Mouse (Mus musculus): ENCODE data around the gene Arhgap25. TPM values are rescaled to one million over a fixed set of nuclear protein-coding genes. Genes with fewer than 3 reads are reported as not detected.

Gene Arhgap25
- polyA plus RNA-seq, 1 experiment, result 0.39 TPM

DNA sequence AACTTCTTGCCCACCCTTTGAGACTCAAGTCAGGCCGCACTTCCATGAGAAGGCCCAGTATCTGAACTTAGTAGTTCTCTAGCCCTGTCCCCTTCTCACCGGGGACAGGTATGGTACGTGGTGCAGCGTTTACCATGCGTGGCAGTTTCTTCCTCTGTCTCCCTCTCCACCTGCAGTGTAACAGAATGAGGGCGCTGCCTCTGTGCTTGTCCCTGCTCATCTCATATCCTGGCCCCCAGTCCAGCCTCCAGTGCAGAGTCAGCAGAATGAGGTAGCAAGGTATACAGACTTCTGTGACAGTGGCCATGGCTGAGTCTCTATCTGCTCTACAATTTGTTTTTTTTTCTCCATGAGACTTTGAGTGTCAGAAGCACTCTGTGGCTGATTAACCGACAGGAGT lies 32.4 kb downstream of the Arhgap25 start:
- Histone ChIP-seq H3K27ac (ENCODE audit: insufficient read depth, low read length) (no peak overlapping the region), H3K4me1 (ENCODE audit: control insufficient read depth, insufficient read depth, low read length) (no peaks in the 10 kb centered on the region), H3K27me3 (ENCODE audit: control insufficient read depth, insufficient read depth, low read length) (no peaks in the 10 kb centered on the region), H3K4me3 (replicated peaks; ENCODE audit: insufficient read depth, low read depth, low read length) (no peak overlapping the region)
- TF ChIP-seq POLR2A (IDR thresholded peaks at IDR 0.05; ENCODE audit: borderline replicate concordance, insufficient read depth, low read length) (no peak), CTCF (IDR thresholded peaks at IDR 0.05; ENCODE audit: borderline replicate concordance, insufficient read depth, low read depth, low read length) (no peak)
- no peak for DNase-seq
- WGBS, result 90% methylated on average over 7 of the region's 7 CpGs

DNA sequence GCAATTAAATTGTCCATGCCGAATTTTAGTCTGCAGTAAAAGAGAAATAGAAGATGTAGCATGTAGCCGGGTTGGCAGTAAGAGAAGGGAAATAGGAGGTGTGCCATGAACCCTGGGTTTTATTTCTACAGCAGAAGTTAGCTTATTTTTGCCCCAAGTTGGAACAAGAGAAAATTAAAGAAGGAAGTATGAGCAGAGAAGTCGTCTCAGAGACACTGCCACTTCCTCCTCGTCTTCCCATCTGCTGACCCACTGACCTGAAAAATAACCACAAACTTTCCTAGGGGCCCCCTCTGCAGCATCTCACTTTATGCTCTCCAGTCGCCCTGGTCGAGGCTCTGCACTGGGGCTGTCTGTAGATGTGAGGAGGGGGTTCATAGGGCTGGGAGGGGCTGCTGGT lies 33.3 kb downstream of the Arhgap25 start:
- Histone ChIP-seq H3K27me3 (ENCODE audit: control insufficient read depth, insufficient read depth, low read length) (no peaks in the 10 kb centered on the region), H3K4me3 (replicated peaks; ENCODE audit: insufficient read depth, low read depth, low read length) (no peak overlapping the region), H3K4me1 (ENCODE audit: control insufficient read depth, insufficient read depth, low read length) (no peaks in the 10 kb centered on the region), H3K27ac (ENCODE audit: insufficient read depth, low read length) (no peak overlapping the region)
- TF ChIP-seq POLR2A (IDR thresholded peaks at IDR 0.05; ENCODE audit: borderline replicate concordance, insufficient read depth, low read length), result no peak
- no peak for TF ChIP-seq CTCF (IDR thresholded peaks at IDR 0.05; ENCODE audit: borderline replicate concordance, insufficient read depth, low read depth, low read length)
- 61% methylated on average over 6 of the region's 6 CpGs for WGBS
- no peak for DNase-seq

DNA sequence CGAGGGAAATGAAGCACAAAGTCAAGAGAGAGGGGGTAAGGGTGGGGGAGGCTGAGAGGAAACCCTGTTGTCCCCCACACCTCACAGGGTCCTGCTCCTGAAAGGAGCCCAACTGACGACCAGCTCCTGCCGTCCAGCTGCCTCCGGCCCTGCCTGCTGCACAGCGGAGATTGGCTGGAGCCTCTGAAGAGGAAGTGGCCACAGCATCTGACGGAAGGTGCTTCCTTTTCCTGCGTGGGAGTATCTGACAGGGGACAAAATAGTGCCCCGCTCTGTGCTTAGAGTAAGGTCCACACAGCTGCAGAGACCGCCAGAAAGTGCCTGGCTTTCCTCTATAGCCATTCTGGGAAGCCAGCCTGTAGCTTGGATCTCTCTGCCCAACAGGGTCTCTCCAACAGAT lies 36.9 kb downstream of the Arhgap25 start:
- no peak for DNase-seq
- Histone ChIP-seq H3K4me1 (ENCODE audit: control insufficient read depth, insufficient read depth, low read length) (no peaks in the 10 kb centered on the region), H3K27ac (ENCODE audit: insufficient read depth, low read length) (no peak overlapping the region), H3K4me3 (replicated peaks; ENCODE audit: insufficient read depth, low read depth, low read length) (no peak overlapping the region), H3K27me3 (ENCODE audit: control insufficient read depth, insufficient read depth, low read length) (no peaks in the 10 kb centered on the region)
- 72% methylated on average over 9 of the region's 9 CpGs for WGBS
- TF ChIP-seq CTCF (IDR thresholded peaks at IDR 0.05; ENCODE audit: borderline replicate concordance, insufficient read depth, low read depth, low read length), result no peak
- TF ChIP-seq POLR2A (IDR thresholded peaks at IDR 0.05; ENCODE audit: borderline replicate concordance, insufficient read depth, low read length), result no peak

DNA sequence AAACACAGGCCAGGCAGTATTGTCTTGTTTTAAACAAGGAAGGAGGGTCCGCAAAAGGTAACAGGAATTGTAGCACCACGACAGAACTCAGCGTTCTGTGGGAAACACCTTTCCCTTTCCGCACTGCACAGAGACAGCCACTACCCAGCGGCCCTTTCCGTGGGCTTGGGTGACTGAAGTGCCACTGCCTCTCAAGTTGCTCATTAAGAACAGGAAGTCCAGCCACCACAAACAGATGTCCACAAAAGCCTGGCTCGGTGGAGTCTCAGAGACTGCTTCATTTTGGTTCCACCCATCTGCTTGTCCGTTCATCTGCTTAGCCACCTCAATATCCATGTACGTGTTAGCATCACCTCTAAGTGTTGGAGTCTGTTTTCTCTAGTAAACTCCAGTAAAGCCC lies 38.7 kb downstream of the Arhgap25 start:
- DNase-seq, result no peak

DNA sequence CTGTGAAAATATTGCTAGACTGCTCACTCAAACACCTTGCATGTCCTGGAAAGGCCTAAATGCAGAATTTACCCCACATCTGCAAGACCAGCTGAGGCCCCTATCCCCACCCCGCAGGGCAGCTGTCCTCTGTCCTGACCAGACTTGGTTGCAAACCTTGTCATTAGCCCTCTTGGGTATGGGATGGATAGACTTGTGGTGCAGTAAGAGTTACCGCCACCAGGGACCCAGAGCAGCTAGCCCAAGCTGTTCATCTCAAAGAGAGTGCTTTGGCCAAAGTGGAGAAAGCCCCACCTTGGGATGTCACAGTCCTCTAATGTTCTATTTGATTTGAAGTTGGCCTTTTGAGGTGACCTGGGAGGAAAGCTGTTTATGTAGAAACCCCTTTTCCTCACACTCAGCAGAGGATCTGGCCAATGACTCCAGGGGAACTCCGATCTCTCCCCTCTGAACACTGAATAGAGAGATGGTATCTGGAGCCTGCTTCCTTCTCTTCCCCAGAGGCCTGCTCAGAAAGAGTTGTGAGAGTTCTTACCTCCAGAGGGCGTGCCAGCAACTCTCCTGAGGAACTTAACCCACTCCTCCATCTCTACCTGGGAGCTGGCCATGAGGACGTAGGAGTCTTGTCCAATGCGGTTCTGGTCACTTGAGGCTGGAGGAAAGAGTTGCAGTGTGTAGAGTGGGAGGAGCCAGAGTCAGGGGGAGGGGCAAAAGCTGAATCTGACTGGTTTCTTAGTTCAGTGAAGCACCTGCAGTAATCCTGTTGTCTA lies 45.2 kb downstream of the Arhgap25 start:
- no peak for DNase-seq
- Histone ChIP-seq H3K4me3 (replicated peaks; ENCODE audit: insufficient read depth, low read depth, low read length) (no peak overlapping the region), H3K27ac (ENCODE audit: insufficient read depth, low read length) (no peak overlapping the region), H3K27me3 (ENCODE audit: control insufficient read depth, insufficient read depth, low read length) (no peaks in the 10 kb centered on the region), H3K4me1 (ENCODE audit: control insufficient read depth, insufficient read depth, low read length) (no peaks in the 10 kb centered on the region)
- WGBS, result 70% methylated on average over 6 of the region's 6 CpGs
- no peak for TF ChIP-seq CTCF (IDR thresholded peaks at IDR 0.05; ENCODE audit: borderline replicate concordance, insufficient read depth, low read depth, low read length)
- TF ChIP-seq POLR2A (IDR thresholded peaks at IDR 0.05; ENCODE audit: borderline replicate concordance, insufficient read depth, low read length), result no peak

More for the DNA sequence above, 38.7 kb downstream of the Arhgap25 start:
- TF ChIP-seq POLR2A (IDR thresholded peaks at IDR 0.05; ENCODE audit: borderline replicate concordance, insufficient read depth, low read length), result no peak
- no peak for TF ChIP-seq CTCF (IDR thresholded peaks at IDR 0.05; ENCODE audit: borderline replicate concordance, insufficient read depth, low read depth, low read length)
- H3K4me1 ChIP-seq (ENCODE audit: control insufficient read depth, insufficient read depth, low read length), result no peaks in the 10 kb centered on the region
- H3K27ac ChIP-seq (ENCODE audit: insufficient read depth, low read length), result no peak overlapping the region
- H3K27me3 ChIP-seq (ENCODE audit: control insufficient read depth, insufficient read depth, low read length), result no peaks in the 10 kb centered on the region
- 85% methylated on average over 9 of the region's 9 CpGs for WGBS
- H3K4me3 ChIP-seq (replicated peaks; ENCODE audit: insufficient read depth, low read depth, low read length), result no peak overlapping the region

DNA sequence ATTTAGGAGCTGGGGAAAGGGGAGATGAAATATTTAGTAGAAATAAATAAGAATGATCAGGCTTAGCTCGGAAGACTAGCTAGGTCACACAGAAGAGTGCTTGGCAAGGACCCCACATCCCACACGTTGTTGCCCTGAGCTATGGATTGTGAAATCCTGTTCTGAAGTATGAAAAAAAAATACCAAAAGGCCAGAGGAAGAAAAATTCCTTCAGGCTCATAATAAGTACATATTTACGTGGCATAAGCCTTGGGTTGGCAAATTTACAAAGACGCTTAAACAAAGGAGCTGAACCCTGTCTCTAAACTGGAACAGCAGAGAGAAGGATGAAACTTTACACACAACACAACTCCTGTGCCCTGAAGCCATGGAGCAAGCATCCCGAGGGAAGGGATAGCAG lies 48.3 kb downstream of the Arhgap25 start:
- H3K27ac ChIP-seq (ENCODE audit: insufficient read depth, low read length), result no peak overlapping the region
- H3K27me3 ChIP-seq (ENCODE audit: control insufficient read depth, insufficient read depth, low read length), result no peaks in the 10 kb centered on the region
- DNase-seq, result no peak
- no peaks in the 10 kb centered on the region for H3K4me1 ChIP-seq (ENCODE audit: control insufficient read depth, insufficient read depth, low read length)
- no peak overlapping the region for H3K4me3 ChIP-seq (replicated peaks; ENCODE audit: insufficient read depth, low read depth, low read length)
- WGBS, result 68% methylated on average over 5 of the region's 5 CpGs
- TF ChIP-seq POLR2A (IDR thresholded peaks at IDR 0.05; ENCODE audit: borderline replicate concordance, insufficient read depth, low read length) (no peak), CTCF (IDR thresholded peaks at IDR 0.05; ENCODE audit: borderline replicate concordance, insufficient read depth, low read depth, low read length) (no peak)

DNA sequence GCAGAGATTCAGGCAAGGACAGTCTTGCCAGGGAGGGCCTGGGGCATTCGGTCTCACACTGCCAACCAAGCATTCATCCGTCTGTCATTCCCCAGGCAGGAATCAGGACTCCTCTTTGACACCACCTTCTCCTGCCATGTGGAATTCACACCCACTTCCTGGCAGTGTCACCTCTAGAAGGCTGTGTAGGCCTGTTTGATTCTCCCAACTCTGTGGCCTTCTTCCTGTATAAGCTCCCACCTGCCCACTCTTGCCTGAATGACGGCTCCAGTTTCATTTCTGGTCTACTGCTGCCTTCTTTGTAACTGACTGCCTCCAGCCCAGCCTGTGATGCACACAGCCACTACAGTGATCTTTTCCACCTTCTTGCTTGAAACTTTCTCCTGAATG lies 49.2 kb downstream of the Arhgap25 start:
- no peak for DNase-seq
- 48% methylated on average over 3 of the region's 3 CpGs for WGBS

DNA sequence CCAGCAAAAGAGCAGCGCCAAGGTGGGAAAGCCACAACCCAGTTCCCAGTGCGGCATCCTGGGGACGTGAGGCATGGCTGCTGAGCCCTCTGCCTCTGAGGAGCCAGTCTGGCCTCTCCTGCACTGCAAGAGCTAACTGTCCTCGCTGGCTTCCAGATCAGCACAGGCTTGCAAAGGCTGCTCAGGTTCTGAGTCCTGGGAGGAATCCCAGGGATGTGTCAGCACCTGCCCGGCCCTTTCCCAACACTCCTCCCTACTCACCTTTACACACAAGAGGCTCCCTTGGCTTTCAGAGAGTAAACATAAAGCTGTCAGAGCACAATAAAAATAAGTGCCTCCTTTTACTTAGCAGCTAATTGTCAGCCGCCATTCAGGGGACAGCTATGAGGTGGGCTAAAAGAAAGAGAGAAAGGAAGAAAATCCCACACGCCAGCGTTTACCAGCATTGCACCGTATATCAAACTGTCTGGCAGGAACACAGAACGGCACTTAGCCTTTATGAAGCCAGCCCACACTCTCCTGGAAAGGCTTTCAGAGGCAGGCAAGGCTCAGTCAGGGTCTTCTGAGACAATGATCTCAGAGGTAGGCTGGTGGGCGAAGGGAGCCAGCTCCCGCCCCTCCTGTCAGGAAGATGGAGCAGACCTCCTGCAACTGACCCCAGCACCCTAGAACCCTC lies 49.7 kb downstream of the Arhgap25 start:
- Histone ChIP-seq H3K27ac (ENCODE audit: insufficient read depth, low read length) (no peak overlapping the region), H3K4me1 (ENCODE audit: control insufficient read depth, insufficient read depth, low read length) (no peaks in the 10 kb centered on the region), H3K27me3 (ENCODE audit: control insufficient read depth, insufficient read depth, low read length) (no peaks in the 10 kb centered on the region), H3K4me3 (replicated peaks; ENCODE audit: insufficient read depth, low read depth, low read length) (no peak overlapping the region)
- DNase-seq, result no peak
- 74% methylated on average over 12 of the region's 12 CpGs for WGBS
- TF ChIP-seq POLR2A (IDR thresholded peaks at IDR 0.05; ENCODE audit: borderline replicate concordance, insufficient read depth, low read length) (no peak), CTCF (IDR thresholded peaks at IDR 0.05; ENCODE audit: borderline replicate concordance, insufficient read depth, low read depth, low read length) (no peak)

More for the DNA sequence above, 49.2 kb downstream of the Arhgap25 start:
- no peak overlapping the region for H3K4me3 ChIP-seq (replicated peaks; ENCODE audit: insufficient read depth, low read depth, low read length)
- H3K27ac ChIP-seq (ENCODE audit: insufficient read depth, low read length), result no peak overlapping the region
- no peaks in the 10 kb centered on the region for H3K4me1 ChIP-seq (ENCODE audit: control insufficient read depth, insufficient read depth, low read length)
- no peak for TF ChIP-seq CTCF (IDR thresholded peaks at IDR 0.05; ENCODE audit: borderline replicate concordance, insufficient read depth, low read depth, low read length)
- no peak for TF ChIP-seq POLR2A (IDR thresholded peaks at IDR 0.05; ENCODE audit: borderline replicate concordance, insufficient read depth, low read length)
- H3K27me3 ChIP-seq (ENCODE audit: control insufficient read depth, insufficient read depth, low read length), result no peaks in the 10 kb centered on the region
